Mouse (Mus musculus): ENCODE results near the gene Yipf4. TPM values are rescaled to one million over a fixed set of nuclear protein-coding genes. Genes with fewer than 3 reads are reported as not detected.

Yipf4 gene
- polyA plus RNA-seq, 1 experiment = 82.5 TPM

DNA sequence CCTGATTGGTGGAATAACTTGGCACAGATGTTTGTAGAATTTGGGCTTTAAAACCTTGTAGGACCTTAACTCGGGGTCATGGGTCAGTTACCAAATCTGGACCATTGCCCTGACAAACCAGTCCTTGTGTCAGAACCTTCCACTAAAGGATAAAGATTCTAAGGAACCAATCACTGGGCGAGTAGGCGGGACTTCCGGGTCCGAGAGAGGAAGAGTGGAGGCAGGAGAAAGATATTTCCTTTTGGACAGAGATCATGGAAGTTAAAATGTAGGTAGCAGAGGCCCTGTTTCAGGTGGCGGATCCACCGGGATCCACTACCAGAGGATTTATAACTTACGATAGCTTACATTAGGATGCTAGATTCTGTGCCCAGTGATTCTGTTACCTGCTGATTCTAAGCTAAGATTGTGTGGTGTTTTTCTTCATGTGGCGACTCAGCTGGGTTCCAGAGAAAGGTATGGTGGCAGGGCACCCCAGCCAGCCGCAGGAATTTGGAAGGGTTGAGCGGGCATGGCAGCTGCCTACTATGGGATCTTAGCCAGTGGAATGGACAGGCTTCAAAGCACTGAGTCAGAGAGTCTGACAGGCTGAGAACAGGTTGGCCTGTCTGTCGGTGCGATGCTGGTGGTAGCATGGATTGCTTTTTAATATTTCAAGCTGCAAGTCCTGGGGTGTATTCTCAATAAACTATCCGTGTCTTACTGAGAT is 8.8 kb upstream of the Yipf4 start:
- no peaks in the 10 kb centered on the region for H3K36me3 ChIP-seq (ENCODE audit: control insufficient read depth, insufficient read depth, low read length, poor library complexity, severe bottlenecking)
- H3K9me3 ChIP-seq (replicated peaks; ENCODE audit: control insufficient read depth, insufficient read depth, low read length, poor library complexity, severe bottlenecking) = no peaks in the 10 kb centered on the region
- H3K27ac ChIP-seq (ENCODE audit: insufficient read depth, low read length) = peak overlapping the region; percentile 33
- no peaks in the 10 kb centered on the region for H3K27me3 ChIP-seq (ENCODE audit: control insufficient read depth, insufficient read depth, low read length, poor library complexity, severe bottlenecking)
- TF ChIP-seq EP300 (IDR thresholded peaks at IDR 0.05; ENCODE audit: insufficient read depth, low read depth, low read length) (no peak), CTCF (IDR thresholded peaks at IDR 0.05; ENCODE audit: low read depth, low read length) (no peak), POLR2A (IDR thresholded peaks at IDR 0.05; ENCODE audit: insufficient read depth, low read length) (peak; percentile 52)
- H3K4me1 ChIP-seq (ENCODE audit: control insufficient read depth, insufficient read depth, low read length) = peaks cover 2% of the 10 kb centered on the region
- H3K4me3 ChIP-seq (ENCODE audit: low read depth, low read length) = peak overlapping the region; percentile 82
- peak overlapping the region; percentile 86 for H3K9ac ChIP-seq (ENCODE audit: low read depth, poor library complexity, severe bottlenecking)

DNA sequence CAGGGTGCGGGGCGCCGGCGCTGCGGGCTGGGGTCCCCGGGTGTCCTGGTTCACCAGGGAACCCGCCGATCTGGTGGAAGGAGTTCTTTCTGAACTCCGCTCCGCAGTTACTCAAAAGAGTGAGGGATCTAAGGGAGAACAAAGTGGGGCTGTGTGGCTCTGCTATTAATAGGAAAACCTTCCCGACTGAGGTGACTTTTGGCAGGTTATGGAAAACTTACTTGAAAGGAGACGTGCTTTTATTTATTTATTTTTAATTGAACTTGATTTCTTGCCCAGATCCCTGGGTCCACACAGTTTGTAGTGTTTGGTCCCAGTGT is 568 bp downstream of the Yipf4 start:
- peaks cover 19% of the 10 kb centered on the region for H3K36me3 ChIP-seq (ENCODE audit: control insufficient read depth, insufficient read depth, low read length, poor library complexity, severe bottlenecking)
- H3K9ac ChIP-seq (ENCODE audit: low read depth, poor library complexity, severe bottlenecking) = peak overlapping the region; percentile 82
- no peaks in the 10 kb centered on the region for H3K27me3 ChIP-seq (ENCODE audit: control insufficient read depth, insufficient read depth, low read length, poor library complexity, severe bottlenecking)
- peak overlapping the region; percentile 66 for H3K4me3 ChIP-seq (ENCODE audit: low read depth, low read length)
- TF ChIP-seq POLR2A (IDR thresholded peaks at IDR 0.05; ENCODE audit: insufficient read depth, low read length) (no peak), CTCF (IDR thresholded peaks at IDR 0.05; ENCODE audit: low read depth, low read length) (no peak), EP300 (IDR thresholded peaks at IDR 0.05; ENCODE audit: insufficient read depth, low read depth, low read length) (no peak)
- no peak overlapping the region for H3K27ac ChIP-seq (ENCODE audit: insufficient read depth, low read length)
- H3K4me1 ChIP-seq (ENCODE audit: control insufficient read depth, insufficient read depth, low read length) = no peaks in the 10 kb centered on the region
- no peaks in the 10 kb centered on the region for H3K9me3 ChIP-seq (replicated peaks; ENCODE audit: control insufficient read depth, insufficient read depth, low read length, poor library complexity, severe bottlenecking)

DNA sequence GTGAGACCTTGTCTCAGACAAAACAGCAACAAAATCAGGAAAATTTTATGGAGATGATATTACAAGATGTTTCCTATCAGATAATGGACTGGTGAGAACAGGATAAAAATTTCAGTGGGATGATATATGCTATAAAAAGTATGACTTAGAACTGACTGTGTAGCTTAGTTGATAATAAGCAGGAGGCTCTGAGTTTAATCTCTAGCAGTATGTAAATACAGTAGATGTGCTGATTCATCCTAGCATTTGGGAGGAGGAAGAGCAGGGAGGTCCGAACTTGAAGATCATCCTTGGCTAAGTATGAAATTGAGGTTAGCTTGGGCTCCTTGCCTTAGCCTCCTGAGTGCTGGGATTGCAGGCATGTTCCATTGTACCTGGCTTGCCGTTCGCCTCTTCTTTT is 2.3 kb downstream of the Yipf4 start:
- TF ChIP-seq EP300 (IDR thresholded peaks at IDR 0.05; ENCODE audit: insufficient read depth, low read depth, low read length) = no peak
- TF ChIP-seq POLR2A (IDR thresholded peaks at IDR 0.05; ENCODE audit: insufficient read depth, low read length) = no peak
- no peak for TF ChIP-seq CTCF (IDR thresholded peaks at IDR 0.05; ENCODE audit: low read depth, low read length)
- H3K27me3 ChIP-seq (ENCODE audit: control insufficient read depth, insufficient read depth, low read length, poor library complexity, severe bottlenecking) = no peaks in the 10 kb centered on the region

DNA sequence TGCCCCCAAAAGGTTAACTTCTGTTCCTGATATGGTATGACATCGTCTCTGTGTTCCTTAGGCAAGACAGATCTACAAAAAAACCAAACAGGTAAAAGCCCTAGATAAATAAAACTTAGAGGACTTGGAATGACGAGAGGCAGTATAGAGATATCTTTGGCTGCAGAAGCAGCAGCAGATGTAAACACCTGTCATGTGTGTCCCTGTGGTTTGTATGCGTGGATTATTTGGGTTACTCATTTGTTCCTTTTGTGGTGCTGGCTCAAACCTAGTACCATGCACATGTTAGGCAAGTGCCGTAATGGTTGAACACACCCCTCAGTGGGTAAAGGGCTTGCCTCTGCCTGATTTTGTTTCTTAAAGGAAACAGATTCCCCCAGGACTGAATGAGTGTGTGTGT is 10.9 kb downstream of the Yipf4 start:
- Histone ChIP-seq H3K36me3 (ENCODE audit: control insufficient read depth, insufficient read depth, low read length, poor library complexity, severe bottlenecking) (peaks cover 30% of the 10 kb centered on the region), H3K9me3 (replicated peaks; ENCODE audit: control insufficient read depth, insufficient read depth, low read length, poor library complexity, severe bottlenecking) (no peaks in the 10 kb centered on the region), H3K4me3 (ENCODE audit: low read depth, low read length) (no peak overlapping the region), H3K27ac (ENCODE audit: insufficient read depth, low read length) (no peak overlapping the region), H3K9ac (ENCODE audit: low read depth, poor library complexity, severe bottlenecking) (no peak overlapping the region), H3K27me3 (ENCODE audit: control insufficient read depth, insufficient read depth, low read length, poor library complexity, severe bottlenecking) (no peaks in the 10 kb centered on the region), H3K4me1 (ENCODE audit: control insufficient read depth, insufficient read depth, low read length) (no peaks in the 10 kb centered on the region)
- no peak for TF ChIP-seq EP300 (IDR thresholded peaks at IDR 0.05; ENCODE audit: insufficient read depth, low read depth, low read length)
- no peak for TF ChIP-seq POLR2A (IDR thresholded peaks at IDR 0.05; ENCODE audit: insufficient read depth, low read length)
- no peak for TF ChIP-seq CTCF (IDR thresholded peaks at IDR 0.05; ENCODE audit: low read depth, low read length)

More for the DNA sequence above, 2.3 kb downstream of the Yipf4 start:
- Histone ChIP-seq H3K4me3 (ENCODE audit: low read depth, low read length) (no peak overlapping the region), H3K4me1 (ENCODE audit: control insufficient read depth, insufficient read depth, low read length) (no peaks in the 10 kb centered on the region), H3K36me3 (ENCODE audit: control insufficient read depth, insufficient read depth, low read length, poor library complexity, severe bottlenecking) (peaks cover 28% of the 10 kb centered on the region), H3K9ac (ENCODE audit: low read depth, poor library complexity, severe bottlenecking) (no peak overlapping the region), H3K9me3 (replicated peaks; ENCODE audit: control insufficient read depth, insufficient read depth, low read length, poor library complexity, severe bottlenecking) (no peaks in the 10 kb centered on the region), H3K27ac (ENCODE audit: insufficient read depth, low read length) (no peak overlapping the region)

DNA sequence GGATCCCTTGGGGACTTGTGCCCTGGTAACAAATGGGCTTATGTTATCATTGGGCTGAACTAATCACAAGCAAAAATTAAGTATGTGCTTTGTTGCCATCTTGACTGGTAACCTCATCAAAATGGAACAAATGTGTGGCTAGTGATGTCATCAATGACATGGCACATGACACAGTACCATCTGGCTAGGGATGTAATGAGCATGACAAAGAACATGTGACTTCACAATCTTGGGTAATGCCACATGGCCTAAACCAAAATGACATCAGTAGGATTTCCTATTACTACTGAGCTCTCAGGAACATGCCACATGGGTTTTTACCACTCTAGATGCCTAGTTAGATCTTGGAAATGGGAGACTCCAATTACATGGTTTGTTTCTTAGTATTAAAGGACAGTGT is 11.8 kb downstream of the Yipf4 start:
- no peak for TF ChIP-seq POLR2A (IDR thresholded peaks at IDR 0.05; ENCODE audit: insufficient read depth, low read length)
- TF ChIP-seq CTCF (IDR thresholded peaks at IDR 0.05; ENCODE audit: low read depth, low read length) = no peak
- TF ChIP-seq EP300 (IDR thresholded peaks at IDR 0.05; ENCODE audit: insufficient read depth, low read depth, low read length) = no peak
- no peak overlapping the region for H3K9ac ChIP-seq (ENCODE audit: low read depth, poor library complexity, severe bottlenecking)
- H3K4me3 ChIP-seq (ENCODE audit: low read depth, low read length) = no peak overlapping the region
- H3K4me1 ChIP-seq (ENCODE audit: control insufficient read depth, insufficient read depth, low read length) = no peaks in the 10 kb centered on the region
- no peaks in the 10 kb centered on the region for H3K9me3 ChIP-seq (replicated peaks; ENCODE audit: control insufficient read depth, insufficient read depth, low read length, poor library complexity, severe bottlenecking)
- no peaks in the 10 kb centered on the region for H3K27me3 ChIP-seq (ENCODE audit: control insufficient read depth, insufficient read depth, low read length, poor library complexity, severe bottlenecking)
- H3K36me3 ChIP-seq (ENCODE audit: control insufficient read depth, insufficient read depth, low read length, poor library complexity, severe bottlenecking) = peaks cover 23% of the 10 kb centered on the region
- no peak overlapping the region for H3K27ac ChIP-seq (ENCODE audit: insufficient read depth, low read length)

DNA sequence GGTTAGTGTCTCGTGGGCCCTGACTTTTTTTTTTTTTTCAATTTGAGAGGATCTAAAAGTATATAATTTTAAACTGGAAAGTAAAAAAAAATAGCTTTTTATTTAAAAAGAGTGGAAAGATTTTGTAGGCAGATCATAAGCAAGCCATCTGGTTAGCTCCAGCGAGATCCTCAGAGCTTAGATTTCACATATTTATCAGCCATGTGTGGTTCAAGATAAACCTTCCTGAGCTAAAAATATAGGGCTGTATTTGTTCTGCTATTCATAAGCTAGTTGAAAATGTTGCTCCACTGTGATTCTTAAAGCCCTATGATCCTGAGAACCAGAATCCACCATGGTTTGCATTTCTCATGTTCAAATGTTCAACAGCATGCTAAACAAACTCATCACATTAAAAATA is 18.6 kb downstream of the Yipf4 start:
- Histone ChIP-seq H3K36me3 (ENCODE audit: control insufficient read depth, insufficient read depth, low read length, poor library complexity, severe bottlenecking) (no peaks in the 10 kb centered on the region), H3K27ac (ENCODE audit: insufficient read depth, low read length) (no peak overlapping the region), H3K9ac (ENCODE audit: low read depth, poor library complexity, severe bottlenecking) (no peak overlapping the region), H3K27me3 (ENCODE audit: control insufficient read depth, insufficient read depth, low read length, poor library complexity, severe bottlenecking) (no peaks in the 10 kb centered on the region), H3K4me3 (ENCODE audit: low read depth, low read length) (no peak overlapping the region), H3K9me3 (replicated peaks; ENCODE audit: control insufficient read depth, insufficient read depth, low read length, poor library complexity, severe bottlenecking) (no peaks in the 10 kb centered on the region), H3K4me1 (ENCODE audit: control insufficient read depth, insufficient read depth, low read length) (no peaks in the 10 kb centered on the region)
- no peak for TF ChIP-seq POLR2A (IDR thresholded peaks at IDR 0.05; ENCODE audit: insufficient read depth, low read length)
- TF ChIP-seq EP300 (IDR thresholded peaks at IDR 0.05; ENCODE audit: insufficient read depth, low read depth, low read length) = no peak
- TF ChIP-seq CTCF (IDR thresholded peaks at IDR 0.05; ENCODE audit: low read depth, low read length) = no peak
